Mouse (Mus musculus) liver, embryonic 14.5 days (tissue): ENCODE measurements around the gene Slco2a1. TPM values are rescaled to one million over a fixed set of nuclear protein-coding genes. Genes with fewer than 3 reads are reported as not detected.
"Not testable (repeated sequence)": the region's sequence is repeated elsewhere in the genome, so short reads cannot be mapped to it uniquely, and the experiment has no call there.

Source experiments
- ATAC-seq: fragments of 200-750 bp; cut with Nextera tagmentation; 2 replicates; pipeline ENCODE4 v1.8.0; 2017; ENCODE audit warnings: moderate number of reproducible peaks, mild to moderate bottlenecking, moderate library complexity; ENCODE audit not compliant: insufficient read depth
- DNase-seq, 3 experiments: peaks; one replicate each; pipeline ENCODE4 v3.0.0-alpha.2; 2012 to 2013; ENCODE audit warnings: low read depth in 3 of 3, low spot score in 3 of 3
- H3K27ac ChIP-seq: fragments of 300-500 bp; sonication (generic); 2 replicates; pipeline ENCODE4 v1.5.1; 2014; ENCODE audit warnings: moderate library complexity, mild to moderate bottlenecking, control low read depth, inconsistent platforms
- H3K27me3 ChIP-seq: fragments of 300-500 bp; sonication (generic); 2 replicates; pipeline ENCODE4 v1.6.1; 2014; ENCODE audit warnings: mild to moderate bottlenecking, low read length, moderate library complexity; ENCODE audit not compliant: control insufficient read depth, insufficient read depth
- H3K36me3 ChIP-seq: fragments of 300-500 bp; sonication (generic); replicated peaks from 2 replicates; pipeline ENCODE4 v1.6.1; 2014; ENCODE audit warnings: low read depth; ENCODE audit not compliant: control insufficient read depth, insufficient read depth
- H3K4me1 ChIP-seq, 2 experiments: fragments of 200-500 bp in 1 of 2; fragments of 300-500 bp in 1 of 2; sonication (generic) in 1 of 2; replicated peaks; 2 replicates each; pipeline ENCODE4 v1.6.1; 2012 to 2014; ENCODE audit warnings: antibody characterized with exemption in 1 of 2, inconsistent platforms in 1 of 2, low read length in 1 of 2; ENCODE audit not compliant: control insufficient read depth in 2 of 2, insufficient read depth in 2 of 2
- H3K4me2 ChIP-seq: fragments of 300-500 bp; sonication (generic); 2 replicates; pipeline ENCODE4 v1.6.1; 2014; ENCODE audit warnings: low read depth, mild to moderate bottlenecking, control low read depth, moderate library complexity
- H3K4me3 ChIP-seq, 2 experiments: fragments of 200-500 bp in 1 of 2; fragments of 300-500 bp in 1 of 2; sonication (generic) in 1 of 2; 2 replicates each; pipeline ENCODE4 v1.5.1; 2012 to 2014; ENCODE audit warnings: low read depth in 2 of 2, low read length in 2 of 2, mild to moderate bottlenecking in 2 of 2, control low read depth in 1 of 2, inconsistent platforms in 1 of 2, moderate library complexity in 1 of 2; ENCODE audit not compliant: insufficient read depth in 1 of 2
- H3K9ac ChIP-seq: fragments of 300-500 bp; sonication (generic); replicated peaks from 2 replicates; pipeline ENCODE4 v1.6.1; 2014; ENCODE audit warnings: mild to moderate bottlenecking, control low read depth, moderate library complexity
- H3K9me3 ChIP-seq: fragments of 300-500 bp; sonication (generic); 2 replicates; pipeline ENCODE4 v1.6.1; 2016; ENCODE audit warnings: low read length, mixed read lengths; ENCODE audit not compliant: control insufficient read depth
- CTCF ChIP-seq: IDR thresholded peaks from 2 replicates; pipeline ENCODE4 v1.5.1; 2016; ENCODE audit warnings: antibody characterized with exemption, low read depth, control low read depth
- EP300 ChIP-seq: IDR thresholded peaks from 2 replicates; pipeline ENCODE4 v1.6.1; 2016; ENCODE audit warnings: antibody characterized with exemption, low read depth
- WGBS: fragments of 180-500 bp; shearing (Covaris S2); extraction: QIAGEN DNeasy Blood & Tissue Kit; methylation state at CpG from one replicate; pipeline ENCODE4 v1.1.7; 2014; ENCODE audit not compliant: insufficient replicate concordance; 5-methylcytosine and 5-hydroxymethylcytosine counted together
- polyA plus RNA-seq, 2 experiments: library from polyadenylated mRNA; depleted of rRNA in 1 of 2; stranded (reverse) in 1 of 2; unstranded in 1 of 2; fragments of >200 nt; fragmentation: Nextera tagmentation in 1 of 2; extraction: Ambion mirVana in 1 of 2; gene quantifications; 2 replicates each; pipeline versions ENCODE4 v1.2.1 to v1.2.3; 2012 to 2014

Gene Slco2a1
- polyA plus RNA-seq, 2 experiments, result 1.7 to 3.3 TPM

DNA sequence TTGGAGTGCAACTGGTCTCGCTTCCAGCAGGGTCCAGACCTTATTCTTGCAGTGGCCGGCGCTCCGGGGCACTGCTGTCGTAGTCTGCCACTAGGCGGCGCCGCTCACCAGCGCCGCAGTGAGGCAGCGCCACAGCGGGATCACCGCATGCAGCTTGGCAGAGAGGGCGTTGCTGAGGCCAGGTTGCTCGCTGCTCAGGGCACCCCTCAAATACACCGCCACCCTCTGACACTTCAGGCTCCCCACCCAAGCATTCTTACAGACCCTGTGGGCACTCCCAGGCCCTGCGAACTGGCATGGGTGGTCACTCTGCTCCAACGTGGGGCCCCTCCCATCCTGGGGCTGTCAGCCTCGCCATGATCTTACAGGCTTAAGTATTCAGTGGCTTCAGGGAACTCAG, 103.7 kb downstream of the Slco2a1 start:
- H3K27ac ChIP-seq, result no peak overlapping the region
- ATAC-seq (peak; percentile 72; the same call in 1 of the 2 replicates), DNase-seq (peak; percentile 10 to 35 (median 30))
- H3K4me2 ChIP-seq, result peak overlapping the region; percentile 63
- peak overlapping the region; percentile 20 to 31; a peak in 3 of 4 replicates for H3K4me3 ChIP-seq
- no peaks in the 10 kb centered on the region for H3K36me3 ChIP-seq
- H3K9me3 ChIP-seq, result no peaks in the 10 kb centered on the region
- no peak overlapping the region for H3K9ac ChIP-seq
- peaks cover 2 to 15% of the 10 kb centered on the region in 2 experiments; a peak in 3 of 4 replicates for H3K4me1 ChIP-seq
- peak; percentile 96 for TF ChIP-seq CTCF
- no peak for TF ChIP-seq EP300
- H3K27me3 ChIP-seq, result no peaks in the 10 kb centered on the region
- under 1% methylated on average over 19 of the region's 19 CpGs for WGBS

GRCm38 (mm10) chr9:103093681-103094080, 105.2 kb downstream of the Slco2a1 start:
- no peaks in the 10 kb centered on the region for H3K27me3 ChIP-seq
- H3K36me3 ChIP-seq, result no peaks in the 10 kb centered on the region
- H3K27ac ChIP-seq, result no peak overlapping the region
- TF ChIP-seq CTCF (no peak), EP300 (no peak)
- H3K4me3 ChIP-seq, result no peak overlapping the region
- no peak overlapping the region for H3K9ac ChIP-seq
- DNase-seq (no peak), ATAC-seq (no peak)
- WGBS, result 68% methylated on average over 3 of the region's 3 CpGs
- H3K4me2 ChIP-seq, result no peak overlapping the region
- H3K9me3 ChIP-seq, result no peaks in the 10 kb centered on the region
- peaks cover 2 to 15% of the 10 kb centered on the region in 2 experiments; a peak in 3 of 4 replicates for H3K4me1 ChIP-seq

DNA sequence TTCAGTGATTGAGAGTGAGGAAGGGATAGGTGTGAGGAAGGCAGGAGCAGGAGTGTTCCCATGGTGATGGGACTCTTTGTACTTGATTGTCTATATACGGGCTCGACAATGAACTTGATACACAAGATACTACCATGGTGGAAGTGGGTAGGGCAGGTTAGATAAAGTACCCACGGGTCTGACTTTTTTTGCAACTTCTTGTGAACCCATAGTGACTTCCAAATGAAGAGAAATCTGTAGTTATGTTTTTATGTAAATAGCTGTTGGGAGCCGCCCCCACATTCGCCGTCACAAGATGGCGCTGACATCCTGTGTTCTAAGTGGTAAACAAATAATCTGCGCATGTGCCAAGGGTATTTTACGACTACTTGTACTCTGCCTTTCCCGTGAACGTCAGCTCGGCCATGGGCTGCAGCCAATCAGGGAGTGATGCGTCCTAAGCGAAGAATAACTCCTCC, 119.9 kb downstream of the Slco2a1 start:
- peak overlapping the region; percentile 40 to 47 for H3K4me3 ChIP-seq
- peak overlapping the region; percentile 59 for H3K4me2 ChIP-seq
- not testable (repeated sequence) for H3K27ac ChIP-seq, H3K4me1 ChIP-seq, H3K36me3 ChIP-seq, H3K9me3 ChIP-seq, H3K9ac ChIP-seq
- H3K27me3 ChIP-seq, result peaks cover 38% of the 10 kb centered on the region
- WGBS, result 23% methylated on average over 8 of the region's 14 CpGs
- DNase-seq (peak in 1 of 3 experiments; percentile 28), ATAC-seq (peak; percentile 69; the same call in 1 of the 2 replicates)

- no peak overlapping the region for H3K27ac ChIP-seq
- peak overlapping the region; percentile 45 for H3K9ac ChIP-seq
- DNase-seq (no peak), ATAC-seq (peak; percentile 13; the same call in 1 of the 2 replicates)
- H3K9me3 ChIP-seq, result no peaks in the 10 kb centered on the region
- 20% methylated on average over 18 of the region's 18 CpGs for WGBS
- peak overlapping the region; percentile 72 for H3K4me2 ChIP-seq
- H3K27me3 ChIP-seq, result peaks cover 41% of the 10 kb centered on the region
- no peak for TF ChIP-seq CTCF
- TF ChIP-seq EP300, result no peak
- 0 out of 4 replicates have a peak, but pooled peaks cover 0 to 3% of the 10 kb centered on the region in 2 experiments for H3K4me1 ChIP-seq
- H3K4me3 ChIP-seq, result peak overlapping the region; percentile 57 to 67
- no peaks in the 10 kb centered on the region for H3K36me3 ChIP-seq
These were observed 120.6 kb downstream of the Slco2a1 start for GRCm38 (mm10) chr9:103108943-103109670.

DNA sequence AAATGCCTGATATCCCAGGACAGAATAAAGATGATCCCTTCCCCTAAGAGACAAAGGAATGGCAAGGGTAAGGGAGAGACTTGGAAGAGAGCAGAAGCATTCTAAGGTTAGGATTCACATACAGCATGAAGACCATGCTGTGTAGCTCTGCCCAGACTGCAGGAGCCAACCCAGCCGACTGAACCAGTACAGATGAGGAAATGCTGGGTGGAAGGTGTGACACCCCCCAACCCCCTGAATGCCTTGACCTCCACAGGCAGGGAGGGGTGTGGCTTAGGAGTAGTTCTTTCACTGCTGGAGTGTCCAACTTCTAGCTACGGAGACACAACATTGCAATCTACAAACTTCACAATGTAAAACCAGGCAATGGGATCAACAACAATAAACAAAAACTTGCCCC, 121.4 kb downstream of the Slco2a1 start:
- DNase-seq, result no peak
- Histone ChIP-seq H3K4me1 (0 out of 4 replicates have a peak, but pooled peaks cover 0 to 3% of the 10 kb centered on the region in 2 experiments), H3K4me3 (no peak overlapping the region), H3K36me3 (no peaks in the 10 kb centered on the region), H3K27ac (no peak overlapping the region), H3K4me2 (no peak overlapping the region), H3K27me3 (peaks cover 41% of the 10 kb centered on the region), H3K9ac (no peak overlapping the region), H3K9me3 (no peaks in the 10 kb centered on the region)
- ATAC-seq, result no peak
- TF ChIP-seq EP300 (no peak), CTCF (no peak)
- 35% methylated on average over 2 of the region's 2 CpGs for WGBS
